Mouse (Mus musculus) right cerebral cortex, postnatal 36 days (tissue): ENCODE results near the gene Evc.

ENCODE experiments used
- DNase-seq, 2 experiments: peaks; one replicate each; pipeline ENCODE4 v3.0.0; 2022; ENCODE audit warnings: low spot score in 2 of 2, mixed read lengths in 1 of 2

The Evc gene

DNA sequence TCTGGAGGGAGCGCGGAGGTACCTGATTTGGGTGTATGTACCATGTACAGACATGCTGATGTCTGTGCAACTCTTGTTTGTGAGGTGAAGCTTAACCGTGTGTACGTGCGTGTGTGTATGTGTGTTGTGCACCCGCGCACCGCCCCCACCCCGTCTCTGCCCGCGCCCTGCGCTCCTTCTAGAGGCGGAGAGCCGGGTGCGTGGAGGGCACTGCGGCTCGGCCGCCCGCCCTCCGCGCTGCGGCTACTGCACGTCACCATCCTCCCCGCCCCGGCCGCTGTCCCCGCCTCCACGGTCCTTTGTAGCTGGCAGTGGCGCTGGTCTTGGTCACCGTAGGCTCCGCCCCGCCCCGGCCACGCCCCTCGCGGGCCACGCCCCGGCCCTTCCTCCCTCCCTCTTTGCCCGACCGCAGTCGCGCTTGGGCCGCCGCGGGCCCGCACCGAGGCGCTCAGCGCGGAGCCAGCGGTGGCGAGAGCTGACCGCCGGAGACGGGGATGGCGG, 95.0 kb downstream of the Evc start, which contains the start of gene Crmp1:
Gene Crmp1, plus strand, starts transcription at position 290 of the 501 bp plus-strand sequence.
- peak; percentile 84 to 85 for DNase-seq

- DNase-seq = no peak
Measured at GRCm38 (mm10) chr5:37241224-37241623, 95.5 kb downstream of the Evc start.

DNA sequence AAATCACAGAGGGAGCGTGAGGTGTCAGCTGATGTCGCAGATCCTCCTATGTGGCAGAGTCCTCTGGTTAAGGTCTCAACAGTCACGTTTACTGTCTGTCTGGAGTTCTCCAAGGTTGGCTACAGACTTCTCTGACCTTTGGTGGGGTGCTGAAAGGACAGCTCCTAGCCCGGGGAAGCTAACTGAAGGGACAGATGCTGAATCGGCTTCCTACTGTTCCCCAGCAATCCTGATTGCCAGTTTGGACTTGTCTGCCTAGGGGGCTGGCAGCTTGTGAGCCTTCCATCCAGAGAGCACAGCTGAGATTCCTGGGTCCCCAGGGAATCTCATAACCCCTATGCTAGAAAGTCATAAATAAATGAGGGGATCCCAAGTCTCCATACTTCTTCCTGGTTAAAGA, 96.1 kb downstream of the Evc start:
- no peak for DNase-seq
